Mouse (Mus musculus) testis, postnatal 10 days (tissue): ENCODE measurements around the gene Hist2h4.
"Not testable (repeated sequence)": the region's sequence is repeated elsewhere in the genome, so short reads cannot be mapped to it uniquely, and the experiment has no call there.

Experiments used
- DNase-seq: peaks from one replicate; pipeline ENCODE4 v3.0.0; 2021; ENCODE audit warnings: low spot score

The Hist2h4 gene

GRCm38 (mm10) chr3:96262979-96263550, at the start of gene Hist2h4:
TSS of gene Hist2h4 (minus strand) at chr3:96263311.
- peak; percentile 90 for DNase-seq

GRCm38 (mm10) chr3:96312341-96313098, 49.4 kb upstream of the Hist2h4 start:
- DNase-seq, result no peak

- DNase-seq, result no peak
Observed at GRCm38 (mm10) chr3:96309441-96309840, 46.3 kb upstream of the Hist2h4 start.

GRCm38 (mm10) chr3:96306506-96306905, 43.4 kb upstream of the Hist2h4 start:
- DNase-seq, result no peak

- DNase-seq, result no peak
Observed at GRCm38 (mm10) chr3:96302076-96302475, 39.0 kb upstream of the Hist2h4 start.

GRCm38 (mm10) chr3:96300706-96301529, 37.8 kb upstream of the Hist2h4 start:
- no peak for DNase-seq

- no peak for DNase-seq
Observed at GRCm38 (mm10) chr3:96299562-96299961, 36.5 kb upstream of the Hist2h4 start.

- no peak for DNase-seq
Observed at GRCm38 (mm10) chr3:96298360-96298759, 35.2 kb upstream of the Hist2h4 start.

GRCm38 (mm10) chr3:96293787-96294186, 30.7 kb upstream of the Hist2h4 start, which contains the start of gene Fcgr1:
TSS of gene Fcgr1 (minus strand) at chr3:96293969.
- DNase-seq, result no peak

GRCm38 (mm10) chr3:96293368-96293767, 30.3 kb upstream of the Hist2h4 start:
- DNase-seq, result no peak

- DNase-seq, result no peak
Observed at GRCm38 (mm10) chr3:96292641-96293040, 29.5 kb upstream of the Hist2h4 start.

GRCm38 (mm10) chr3:96290727-96291126, 27.6 kb upstream of the Hist2h4 start:
- not testable (repeated sequence) for DNase-seq

- DNase-seq, result no peak
Observed at GRCm38 (mm10) chr3:96289201-96289600, 26.1 kb upstream of the Hist2h4 start.

GRCm38 (mm10) chr3:96287334-96287733, 24.2 kb upstream of the Hist2h4 start:
- not testable (repeated sequence) for DNase-seq

- no peak for DNase-seq
Observed at GRCm38 (mm10) chr3:96284457-96284856, 21.3 kb upstream of the Hist2h4 start.

- no peak for DNase-seq
Observed at GRCm38 (mm10) chr3:96280660-96281059, 17.5 kb upstream of the Hist2h4 start.

GRCm38 (mm10) chr3:96277800-96278624, 14.9 kb upstream of the Hist2h4 start:
- DNase-seq, result peak; percentile 94

- peak; percentile 60 for DNase-seq
Observed at GRCm38 (mm10) chr3:96277428-96277799, 14.3 kb upstream of the Hist2h4 start.

- no peak for DNase-seq
Observed at GRCm38 (mm10) chr3:96273591-96274465, 10.7 kb upstream of the Hist2h4 start.

- DNase-seq, result peak; percentile 84
Observed at GRCm38 (mm10) chr3:96269511-96270474, 6.7 kb upstream of the Hist2h4 start, which contains the start of gene Hist2h2bb. TSS of gene Hist2h2bb (plus strand) at chr3:96269752.
